Comparison of ENCODE assay signal across 8 mouse cellular contexts in genomic region chrX:129749571-129750061, GRCm38 (mm10). TPM values are rescaled to one million over a fixed set of nuclear protein-coding genes. Genes with fewer than 3 reads are reported as not detected.
DNase-seq lines count a peak whose midpoint lies in the region; ATAC-seq and TF ChIP-seq lines count a peak whose summit lies in the region.

TSS of gene Diaph2 (plus strand) at chrX:129749742.

- WGBS in hindbrain, embryonic 11.5 days, result 17% methylated on average over 37 of the region's 49 CpGs
- 8% methylated on average over 47 of the region's 49 CpGs for WGBS in lung, postnatal 0 days

- peak; percentile 96 for ATAC-seq in hindbrain, embryonic 11.5 days (ENCODE audit: low FRiP score)
- ATAC-seq in lung, postnatal 0 days, result peak; percentile 97

- H3K36me3 ChIP-seq in hindbrain, embryonic 11.5 days (ENCODE audit: control insufficient read depth, insufficient read depth, low read length), result no peaks in the 10 kb centered on the region
- H3K36me3 ChIP-seq in lung, postnatal 0 days (ENCODE audit: insufficient read depth, low read length), result no peaks in the 10 kb centered on the region

- no peaks in the 10 kb centered on the region for H3K9me3 ChIP-seq in hindbrain, embryonic 11.5 days (ENCODE audit: control insufficient read depth, low read length)
- no peaks in the 10 kb centered on the region for H3K9me3 ChIP-seq in lung, postnatal 0 days (ENCODE audit: low read length)

- H3K4me2 ChIP-seq in hindbrain, embryonic 11.5 days (replicated peaks; ENCODE audit: low read depth, low read length), result peak within 1 kb of the TSS; percentile 53
- peak within 1 kb of the TSS; percentile 49 for H3K4me2 ChIP-seq in lung, postnatal 0 days (replicated peaks; ENCODE audit: low read depth, low read length)

- TF ChIP-seq CTCF in lung, postnatal 0 days (IDR thresholded peaks at IDR 0.05), result peak; percentile 25

- H3K4me3 ChIP-seq in hindbrain, embryonic 11.5 days (ENCODE audit: low read depth, low read length), result peak within 1 kb of the TSS; percentile 49
- peak within 1 kb of the TSS; percentile 55 for H3K4me3 ChIP-seq in lung, postnatal 0 days (ENCODE audit: low read depth, low read length)

- peak within 1 kb of the TSS; percentile 54 for H3K9ac ChIP-seq in hindbrain, embryonic 11.5 days (ENCODE audit: low read depth, low read length)
- peak within 1 kb of the TSS; percentile 46 for H3K9ac ChIP-seq in lung, postnatal 0 days (replicated peaks; ENCODE audit: low read depth)

- no peaks in the 10 kb centered on the region for H3K27me3 ChIP-seq in hindbrain, embryonic 11.5 days (ENCODE audit: control insufficient read depth, insufficient read depth, low read length)
- H3K27me3 ChIP-seq in lung, postnatal 0 days (replicated peaks; ENCODE audit: insufficient read depth, low read length), result no peaks in the 10 kb centered on the region

- TF ChIP-seq EP300 in lung, postnatal 0 days (IDR thresholded peaks at IDR 0.05), result no peak

- no peaks in the 10 kb centered on the region for H3K4me1 ChIP-seq in hindbrain, embryonic 11.5 days (replicated peaks; ENCODE audit: control insufficient read depth, insufficient read depth, low read length)
- H3K4me1 ChIP-seq in lung, postnatal 0 days (ENCODE audit: insufficient read depth, low read depth, low read length), result no peaks in the 10 kb centered on the region

- DNase-seq in Muller cell, postnatal 12 days (ENCODE audit: inconsistent ontology term), result peak; percentile 93
- DNase-seq in cerebellum, adult 9-11 months, result peak; percentile 82
- peak; percentile 55 to 74 for DNase-seq in frontal cortex, adult 2 months (ENCODE audit: extremely low spot score in 1 of 2, low spot score in 1 of 2)
- DNase-seq in hindbrain, embryonic 11.5 days (ENCODE audit: low spot score), result peak; percentile 79
- peak; percentile 85 for DNase-seq in layer of hippocampus, adult 9-11 months
- peak; percentile 89 for DNase-seq in lung, postnatal 0 days (ENCODE audit: low spot score)
- DNase-seq in ovary, postnatal 10 days (ENCODE audit: low spot score), result peak; percentile 53
- peak; percentile 82 for DNase-seq in thymus, postnatal 0 days (ENCODE audit: low spot score)

- H3K27ac ChIP-seq in hindbrain, embryonic 11.5 days (ENCODE audit: low read depth, low read length), result no peak within 1 kb of the TSS
- H3K27ac ChIP-seq in lung, postnatal 0 days (ENCODE audit: low read length), result peak within 1 kb of the TSS; percentile 82

RNA-seq across cellular contexts. Expression of gene Diaph2, which starts in this region (rescaled TPM):
- polyA plus RNA-seq in frontal cortex, adult 2 months (2012; rRNA removed), result 7.4 and 8.2 TPM in 2 replicates
- 5.1 and 6.8 TPM in 2 replicates for polyA plus RNA-seq in hindbrain, embryonic 11.5 days (2014; fragmentation: Nextera tagmentation; extraction: Ambion mirVana)
- 7.5 and 12.3 TPM in 2 replicates for polyA plus RNA-seq in lung, postnatal 0 days (2015; fragmentation: Nextera tagmentation; extraction: Ambion mirVana)
- 3.6 and 4.7 TPM in 2 replicates for polyA plus RNA-seq in thymus, postnatal 0 days (2015; fragmentation: Nextera tagmentation; extraction: Ambion mirVana)
